In the genomic region with DNA sequence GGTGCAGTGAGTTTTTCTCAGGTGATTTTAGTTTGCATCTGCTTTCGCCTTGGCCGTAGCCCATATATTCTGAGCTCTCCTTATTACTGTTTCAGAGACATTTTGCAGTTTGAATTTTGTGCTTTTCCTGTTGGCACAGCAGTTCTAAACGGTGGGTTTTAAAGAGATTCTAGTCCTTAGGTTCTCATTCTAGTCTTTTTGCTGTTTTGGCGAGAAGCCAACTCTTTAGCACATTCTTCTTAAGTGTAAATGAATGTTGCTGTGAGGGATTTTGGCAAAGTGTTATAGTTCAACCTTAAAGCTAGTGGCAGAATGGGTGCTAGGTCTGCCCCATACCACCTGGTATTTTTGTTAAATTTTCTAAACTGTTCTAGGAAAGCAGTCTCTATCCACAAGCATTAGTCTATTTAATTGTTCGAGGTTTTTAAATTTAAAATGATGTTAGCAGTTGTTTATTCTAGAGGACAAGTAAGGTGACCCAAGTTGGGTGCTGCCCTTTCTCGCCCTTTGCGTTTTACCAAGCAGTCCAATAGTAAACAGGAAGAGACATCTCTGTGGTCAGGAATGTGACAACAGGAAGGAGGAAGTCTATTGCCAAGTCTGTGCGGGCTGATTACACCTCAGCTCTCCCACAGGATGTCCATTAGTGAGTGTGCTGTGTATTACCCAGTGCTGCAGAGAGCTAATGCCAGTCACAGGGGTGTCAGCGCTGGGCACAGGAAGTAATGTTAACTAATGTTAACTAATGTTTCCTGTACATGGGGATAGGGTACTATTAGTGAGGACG, we compare ENCODE assay signal across 9 mouse cellular contexts. TPM values are rescaled to one million over a fixed set of nuclear protein-coding genes. Genes with fewer than 3 reads are reported as not detected.
DNase-seq lines count a peak whose midpoint lies in the region; ATAC-seq and TF ChIP-seq lines count a peak whose summit lies in the region.
"Had no signal": no experiment of that assay in that cellular context is flagged by ENCODE, and none has a peak within 500 bp of the region (broad histone marks: within the 10 kb centered on the region; RNA-seq: fewer than 3 reads in every experiment).

No protein-coding gene starts in this region.

- H3K4me3 ChIP-seq in forebrain, embryonic 14.5 days (ENCODE audit: low read depth, low read length) = no peak overlapping the region
- H3K4me3 ChIP-seq in forebrain, embryonic 10.5 days = no peak overlapping the region
- no peak overlapping the region for H3K4me3 ChIP-seq in bone marrow, adult 2 months (replicated peaks; ENCODE audit: control insufficient read depth, low read depth, low read length)
- no peak overlapping the region for H3K4me3 ChIP-seq in kidney, adult 2 months (ENCODE audit: insufficient read depth, low read depth, low read length)
- no peak overlapping the region for H3K4me3 ChIP-seq in hindbrain, embryonic 12.5 days
- H3K4me3 ChIP-seq in hindbrain, embryonic 13.5 days = no peak overlapping the region
- H3K4me3 ChIP-seq: embryonic facial prominence, embryonic 15.5 days had no signal

- no peak overlapping the region for H3K4me2 ChIP-seq in forebrain, embryonic 14.5 days (ENCODE audit: low read length)
- no peak overlapping the region for H3K4me2 ChIP-seq in hindbrain, embryonic 12.5 days (replicated peaks)
- H3K4me2 ChIP-seq in hindbrain, embryonic 13.5 days = no peak overlapping the region
- H3K4me2 ChIP-seq: embryonic facial prominence, embryonic 15.5 days had no signal

- H3K27me3 ChIP-seq in forebrain, embryonic 14.5 days (replicated peaks; ENCODE audit: control insufficient read depth, insufficient read depth, low read length) = no peaks in the 10 kb centered on the region
- H3K27me3 ChIP-seq in forebrain, embryonic 10.5 days (ENCODE audit: poor library complexity, severe bottlenecking) = peaks cover 5% of the 10 kb centered on the region; the same call in 1 of the 2 replicates
- no peaks in the 10 kb centered on the region for H3K27me3 ChIP-seq in kidney, adult 2 months (replicated peaks; ENCODE audit: control insufficient read depth, insufficient read depth, low read length)
- H3K27me3 ChIP-seq in hindbrain, embryonic 12.5 days = 0 out of 2 replicates have a peak, but pooled peaks cover 2% of the 10 kb centered on the region
- H3K27me3 ChIP-seq in hindbrain, embryonic 13.5 days = 0 out of 2 replicates have a peak, but pooled peaks cover 2% of the 10 kb centered on the region
- H3K27me3 ChIP-seq: embryonic facial prominence, embryonic 15.5 days had no signal

- H3K9ac ChIP-seq in forebrain, embryonic 14.5 days (ENCODE audit: low read length) = no peak overlapping the region
- no peak overlapping the region for H3K9ac ChIP-seq in hindbrain, embryonic 12.5 days
- H3K9ac ChIP-seq in hindbrain, embryonic 13.5 days = no peak overlapping the region
- H3K9ac ChIP-seq: embryonic facial prominence, embryonic 15.5 days had no signal

- H3K4me1 ChIP-seq in forebrain, embryonic 14.5 days (ENCODE audit: control insufficient read depth, insufficient read depth, low read length) = peaks cover 9% of the 10 kb centered on the region
- H3K4me1 ChIP-seq in forebrain, embryonic 10.5 days = peaks cover 22% of the 10 kb centered on the region
- peaks cover 8% of the 10 kb centered on the region for H3K4me1 ChIP-seq in bone marrow, adult 2 months (ENCODE audit: control insufficient read depth, insufficient read depth, low read length)
- peaks cover 33% of the 10 kb centered on the region for H3K4me1 ChIP-seq in kidney, adult 2 months (ENCODE audit: control insufficient read depth, insufficient read depth, low read length)
- H3K4me1 ChIP-seq in hindbrain, embryonic 12.5 days = peaks cover 6% of the 10 kb centered on the region
- H3K4me1 ChIP-seq in hindbrain, embryonic 13.5 days (replicated peaks) = peaks cover 13% of the 10 kb centered on the region

- H3K36me3 ChIP-seq in forebrain, embryonic 14.5 days (ENCODE audit: control insufficient read depth, insufficient read depth, low read length) = no peaks in the 10 kb centered on the region
- H3K36me3 ChIP-seq in forebrain, embryonic 10.5 days (replicated peaks) = no peaks in the 10 kb centered on the region
- no peaks in the 10 kb centered on the region for H3K36me3 ChIP-seq in kidney, adult 2 months (ENCODE audit: control insufficient read depth, insufficient read depth, low read length)
- no peaks in the 10 kb centered on the region for H3K36me3 ChIP-seq in hindbrain, embryonic 12.5 days
- H3K36me3 ChIP-seq in hindbrain, embryonic 13.5 days = no peaks in the 10 kb centered on the region
- H3K36me3 ChIP-seq: embryonic facial prominence, embryonic 15.5 days had no signal

- no peak overlapping the region for H3K27ac ChIP-seq in forebrain, embryonic 14.5 days (ENCODE audit: low read depth, low read length)
- no peak overlapping the region for H3K27ac ChIP-seq in forebrain, embryonic 10.5 days
- peak overlapping the region; percentile 76; the same call in 1 of the 2 replicates for H3K27ac ChIP-seq in bone marrow, adult 2 months (ENCODE audit: control insufficient read depth, insufficient read depth, low read depth, low read length, poor library complexity)
- peak overlapping the region; percentile 99 for H3K27ac ChIP-seq in kidney, adult 2 months (ENCODE audit: insufficient read depth, low read depth, low read length)
- H3K27ac ChIP-seq in hindbrain, embryonic 12.5 days = no peak overlapping the region
- no peak overlapping the region for H3K27ac ChIP-seq in hindbrain, embryonic 13.5 days
- H3K27ac ChIP-seq: embryonic facial prominence, embryonic 15.5 days had no signal

- H3K9me3 ChIP-seq in forebrain, embryonic 14.5 days (replicated peaks; ENCODE audit: control insufficient read depth, low read length) = no peaks in the 10 kb centered on the region
- no peaks in the 10 kb centered on the region for H3K9me3 ChIP-seq in forebrain, embryonic 10.5 days
- no peaks in the 10 kb centered on the region for H3K9me3 ChIP-seq in hindbrain, embryonic 12.5 days (replicated peaks)
- no peaks in the 10 kb centered on the region for H3K9me3 ChIP-seq in hindbrain, embryonic 13.5 days
- H3K9me3 ChIP-seq: embryonic facial prominence, embryonic 15.5 days had no signal

- no peak for TF ChIP-seq CTCF in bone marrow, adult 2 months (IDR thresholded peaks at IDR 0.05; ENCODE audit: control insufficient read depth, insufficient read depth, low read length)
- TF ChIP-seq CTCF in kidney, adult 2 months (conservative IDR thresholded peaks at IDR 0.05; ENCODE audit: insufficient read depth, insufficient read length, low read depth, low read length) = no peak

- peak; percentile 66 for DNase-seq in forebrain, embryonic 14.5 days (ENCODE audit: low spot score)
- DNase-seq in forebrain, embryonic 10.5 days (ENCODE audit: extremely low spot score, low spot score) = no peak
- peak; percentile 76 for DNase-seq in kidney, adult 2 months
- DNase-seq in lung, postnatal 36 days = peak; percentile 69
- no peak for DNase-seq in ovary, postnatal 14 days (ENCODE audit: low spot score)

- 66% methylated on average over 10 of the region's 10 CpGs for WGBS in forebrain, embryonic 14.5 days
- WGBS in forebrain, embryonic 10.5 days = 80% methylated on average over 10 of the region's 10 CpGs
- 19% methylated on average over 10 of the region's 10 CpGs for WGBS in bone marrow, adult 2 months
- 21% methylated on average over 10 of the region's 10 CpGs for WGBS in kidney, adult 2 months
- 78% methylated on average over 10 of the region's 10 CpGs for WGBS in hindbrain, embryonic 12.5 days
- 81% methylated on average over 10 of the region's 10 CpGs for WGBS in hindbrain, embryonic 13.5 days

- TF ChIP-seq POLR2A in bone marrow, adult 2 months (IDR thresholded peaks at IDR 0.05; ENCODE audit: borderline replicate concordance, control insufficient read depth, low read depth, low read length) = no peak
- no peak for TF ChIP-seq POLR2A in kidney, adult 2 months (IDR thresholded peaks at IDR 0.05; ENCODE audit: low read depth, low read length)

- ATAC-seq in forebrain, embryonic 14.5 days = no peak
- ATAC-seq in hindbrain, embryonic 12.5 days (ENCODE audit: low FRiP score) = no peak
- no peak for ATAC-seq in hindbrain, embryonic 13.5 days (ENCODE audit: low FRiP score)

RNA-seq across cellular contexts. Expression of a gene that starts 11.1 kb away (rescaled TPM):
- 23.2 and 29.9 TPM in 2 replicates for polyA plus RNA-seq in forebrain, embryonic 14.5 days (2014; fragmentation: Nextera tagmentation; extraction: Ambion mirVana)
- 9.3 and 9.6 TPM in 2 replicates for polyA plus RNA-seq in forebrain, embryonic 10.5 days (2016; fragmentation: Nextera tagmentation; extraction: Ambion mirVana)
- polyA plus RNA-seq in bone marrow, adult 2 months (2011; ENCODE audit: insufficient read depth, insufficient read length, low replicate concordance, missing spikeins) = 21.7 and 27.8 TPM in 2 replicates
- polyA plus RNA-seq in kidney, adult 2 months (2012; rRNA removed) = 25.2 and 28.8 TPM in 2 replicates
- 9.5 and 10.3 TPM in 2 replicates for polyA plus RNA-seq in hindbrain, embryonic 12.5 days (2016; fragmentation: Nextera tagmentation; extraction: Ambion mirVana)
- 15.1 and 15.2 TPM in 2 replicates for polyA plus RNA-seq in hindbrain, embryonic 13.5 days (2015; fragmentation: Nextera tagmentation; extraction: Ambion mirVana)

Comparison
In these comparisons a context has a peak if more than half of its experiments do, and no peak if none do; other contexts are left out.
1. DNase-seq: peak in forebrain, embryonic 14.5 days (single experiment), kidney, adult 2 months (single experiment) and lung, postnatal 36 days (single experiment); none in forebrain, embryonic 10.5 days (single experiment) and ovary, postnatal 14 days (single experiment).
2. H3K27ac ChIP-seq: peak in bone marrow, adult 2 months (single experiment) and kidney, adult 2 months (single experiment); none in forebrain, embryonic 14.5 days (single experiment), forebrain, embryonic 10.5 days (single experiment), hindbrain, embryonic 12.5 days (single experiment) and hindbrain, embryonic 13.5 days (single experiment).